Mouse (Mus musculus) stomach, postnatal 0 days (tissue): ENCODE data around the gene Ift20. TPM values are rescaled to one million over a fixed set of nuclear protein-coding genes. Genes with fewer than 3 reads are reported as not detected.
A peak's percentile ranks its signal among the peaks of the same experiment; 100 is the strongest.
"Not testable (repeated sequence)": the region's sequence is repeated elsewhere in the genome, so short reads cannot be mapped to it uniquely, and the experiment has no call there.

Source experiments
- ATAC-seq: fragments of 200-750 bp; cut with Nextera tagmentation; 2 replicates; pipeline ENCODE4 v1.8.0; 2017; ENCODE audit not compliant: low FRiP score, low TSS enrichment
- DNase-seq: peaks from one replicate; pipeline ENCODE4 v3.0.0-alpha.2; 2016; ENCODE audit warnings: low spot score
- H3K27ac ChIP-seq: fragments of 300-500 bp; sonication (generic); replicated peaks from 2 replicates; pipeline ENCODE4 v1.5.1; 2014; ENCODE audit warnings: mild to moderate bottlenecking, control low read depth
- H3K27me3 ChIP-seq: fragments of 300-500 bp; sonication (generic); 2 replicates; pipeline ENCODE4 v1.6.1; 2014; ENCODE audit warnings: low read length; ENCODE audit not compliant: control insufficient read depth, insufficient read depth
- H3K36me3 ChIP-seq: fragments of 300-500 bp; sonication (generic); 2 replicates; pipeline ENCODE4 v1.6.1; 2014; ENCODE audit warnings: low read length, mixed read lengths; ENCODE audit not compliant: control insufficient read depth, insufficient read depth
- H3K4me1 ChIP-seq: fragments of 300-500 bp; sonication (generic); replicated peaks from 2 replicates; pipeline ENCODE4 v1.6.1; 2014; ENCODE audit warnings: antibody characterized with exemption; ENCODE audit not compliant: control insufficient read depth, insufficient read depth
- H3K4me2 ChIP-seq: fragments of 300-500 bp; sonication (generic); replicated peaks from 2 replicates; pipeline ENCODE4 v1.6.1; 2014; ENCODE audit warnings: low read depth, mild to moderate bottlenecking, control low read depth, moderate library complexity
- H3K4me3 ChIP-seq: fragments of 300-500 bp; sonication (generic); 2 replicates; pipeline ENCODE4 v1.5.1; 2014; ENCODE audit warnings: low read depth, low read length, control low read depth
- H3K9ac ChIP-seq: fragments of 300-500 bp; sonication (generic); 2 replicates; pipeline ENCODE4 v1.6.1; 2014; ENCODE audit warnings: mild to moderate bottlenecking, low read length, control low read depth, mixed read lengths
- H3K9me3 ChIP-seq: fragments of 300-500 bp; sonication (generic); 2 replicates; pipeline ENCODE4 v1.6.1; 2016; ENCODE audit warnings: low read length; ENCODE audit not compliant: control insufficient read depth
- CTCF ChIP-seq: IDR thresholded peaks from 2 replicates; pipeline ENCODE4 v1.5.1; 2016; ENCODE audit warnings: antibody characterized with exemption, low read depth, mild to moderate bottlenecking, moderate library complexity
- WGBS: fragments of 180-500 bp; shearing (Covaris S2); extraction: QIAGEN DNeasy Blood & Tissue Kit; methylation state at CpG from one replicate; pipeline ENCODE4 v1.1.7; 2014; 5-methylcytosine and 5-hydroxymethylcytosine counted together
- polyA plus RNA-seq: library from polyadenylated mRNA; unstranded; fragments of >200 nt; fragmentation: Nextera tagmentation; extraction: Ambion mirVana; gene quantifications from 2 replicates; pipeline ENCODE4 v1.2.1, GENCODE M21; 2015

The Ift20 gene
- polyA plus RNA-seq, 1 experiment from 2014 or later = 168 TPM

- WGBS = 93% methylated on average over 1 of the region's 1 CpGs
- not testable (repeated sequence) for H3K27ac ChIP-seq, DNase-seq
Observed at GRCm38 (mm10) chr11:78587677-78588076, 51.5 kb downstream of the Ift20 start.

More at GRCm38 (mm10) chr11:78587677-78588076, 51.5 kb downstream of the Ift20 start:
- TF ChIP-seq CTCF = peak; percentile 39
- not testable (repeated sequence) for ATAC-seq, H3K4me2 ChIP-seq, H3K36me3 ChIP-seq, H3K4me1 ChIP-seq, H3K9ac ChIP-seq, H3K27me3 ChIP-seq, H3K9me3 ChIP-seq, H3K4me3 ChIP-seq

Other genes with a start within 250 kb of the Ift20 start
- not detected in 2 replicates for gene BC030499, start 245.5 kb upstream of the Ift20 start, polyA plus RNA-seq
- 4.4 and 5.7 TPM in 2 replicates for gene Spag5, start 234.8 kb upstream of the Ift20 start, polyA plus RNA-seq
- 15.0 and 17.1 TPM in 2 replicates for gene Aldoc, start 213.4 kb upstream of the Ift20 start, polyA plus RNA-seq
- gene Pigs, start 207.9 kb upstream of the Ift20 start, polyA plus RNA-seq = 36.2 and 38.7 TPM in 2 replicates
- 26.5 and 27.9 TPM in 2 replicates for gene Unc119, start 192.9 kb upstream of the Ift20 start, polyA plus RNA-seq
- gene Foxn1, start 149.8 kb upstream of the Ift20 start, polyA plus RNA-seq = 1.9 and 2.6 TPM in 2 replicates
- gene Slc13a2, start 114.1 kb upstream of the Ift20 start, polyA plus RNA-seq = 0.23 and 0.39 TPM in 2 replicates
- 16.4 and 16.9 TPM in 2 replicates for gene Slc46a1, start 70.7 kb upstream of the Ift20 start, polyA plus RNA-seq
- 0.89 and 1.1 TPM in 2 replicates for gene Sarm1, start 38.6 kb upstream of the Ift20 start, polyA plus RNA-seq
- 3.6 and 6.0 TPM in 2 replicates for gene Vtn, start 37.3 kb upstream of the Ift20 start, polyA plus RNA-seq
- gene Sebox, start 32.9 kb upstream of the Ift20 start, polyA plus RNA-seq = 0.10 TPM in 1 of 2 replicates, not detected in the other
- 28.4 and 32.1 TPM in 2 replicates for gene Tmem199, start 24.2 kb upstream of the Ift20 start, polyA plus RNA-seq
- 91.1 and 95.9 TPM in 2 replicates for gene Poldip2, start 24.2 kb upstream of the Ift20 start, polyA plus RNA-seq
- gene Tnfaip1, start within 50 bp of the Ift20 start, polyA plus RNA-seq = 47.5 and 47.7 TPM in 2 replicates
- gene Tmem97, start 14.4 kb downstream of the Ift20 start, polyA plus RNA-seq = 63.2 and 68.2 TPM in 2 replicates
- 9.5 and 9.9 TPM in 2 replicates for gene Nlk, start 161.0 kb downstream of the Ift20 start, polyA plus RNA-seq
- gene Ccnq, start 215.4 kb downstream of the Ift20 start, polyA plus RNA-seq = 30.4 and 31.8 TPM in 2 replicates